Mouse (Mus musculus): ENCODE measurements at regions not wholly inside any gene's neighbourhood (a gene's known extent, or its start where the extent isn't known, plus 50 kb on each side); places are given as distances from the start of the nearest gene placed in this dataset.

GRCm38 (mm10) chr6:117308636-117309035, 140.3 kb downstream of the Cxcl12 start:
- TF ChIP-seq CTCF (IDR thresholded peaks at IDR 0.05 in 2 of 3, conservative IDR thresholded peaks at IDR 0.05 in 1 of 3; ENCODE audit: control insufficient read depth in 1 of 3, insufficient read depth in 1 of 3, low read depth in 2 of 3, low read length in 3 of 3, poor library complexity in 1 of 3, severe bottlenecking in 1 of 3), result no peak
- TF ChIP-seq ZC3H11A (IDR thresholded peaks at IDR 0.05; ENCODE audit: low read depth, low read length), result no peak
- TF ChIP-seq SMC3 (IDR thresholded peaks at IDR 0.05; ENCODE audit: low read depth, low read length), result no peak
- TF ChIP-seq POLR2A (IDR thresholded peaks at IDR 0.05; ENCODE audit: control insufficient read depth in 1 of 2, insufficient read depth in 1 of 2, low read depth in 1 of 2, low read length in 2 of 2, poor library complexity in 1 of 2), result no peak
- no peak for TF ChIP-seq UBTF (IDR thresholded peaks at IDR 0.05; ENCODE audit: borderline replicate concordance, insufficient read depth, low read depth, low read length)
- no peak for TF ChIP-seq USF1 (IDR thresholded peaks at IDR 0.05; ENCODE audit: low read depth, low read length)
- no peak for TF ChIP-seq NELFE (IDR thresholded peaks at IDR 0.05; ENCODE audit: low read depth, low read length)
- TF ChIP-seq TCF12 (IDR thresholded peaks at IDR 0.05; ENCODE audit: low read depth, low read length), result no peak
- no peak for TF ChIP-seq ETS1 (IDR thresholded peaks at IDR 0.05; ENCODE audit: low read depth, low read length)
- TF ChIP-seq NRF1 (IDR thresholded peaks at IDR 0.05; ENCODE audit: insufficient read depth, low read depth, low read length, poor library complexity, severe bottlenecking), result no peak
